Mouse (Mus musculus): ENCODE data around the gene Kif11.

- TF ChIP-seq CTCF (IDR thresholded peaks at IDR 0.05; ENCODE audit: control insufficient read depth, insufficient read depth, low read length) = no peak
- no peak for TF ChIP-seq POLR2A (IDR thresholded peaks at IDR 0.05; ENCODE audit: borderline replicate concordance, control insufficient read depth, low read depth, low read length)
These were observed 79.8 kb downstream of the Kif11 start for GRCm38 (mm10) chr19:37455961-37456360.

All from bone marrow, adult 2 months (tissue).